Mouse (Mus musculus) liver, adult 2 months (tissue): Measurements from ENCODE around the gene Tex28. TPM values are rescaled to one million over a fixed set of nuclear protein-coding genes. Genes with fewer than 3 reads are reported as not detected.

Experiments used
- DNase-seq: peaks from one replicate; pipeline ENCODE4 v3.0.0-alpha.2; 2011; ENCODE audit warnings: low read depth, low spot score; ENCODE audit errors: extremely low read depth
- H3K27ac ChIP-seq: fragments of 200-500 bp; replicated peaks from 2 replicates; pipeline ENCODE4 v1.5.1; 2012; ENCODE audit warnings: low read depth, mild to moderate bottlenecking, control low read depth, inconsistent platforms, low read length; ENCODE audit not compliant: insufficient read depth
- H3K27me3 ChIP-seq: fragments of 200-500 bp; 2 replicates; pipeline ENCODE4 v1.6.1; 2012; ENCODE audit warnings: mild to moderate bottlenecking, moderate library complexity, low read length, inconsistent platforms; ENCODE audit not compliant: control insufficient read depth, insufficient read depth
- H3K36me3 ChIP-seq: fragments of 200-500 bp; 2 replicates; pipeline ENCODE4 v1.6.1; 2012; ENCODE audit warnings: low read length, inconsistent platforms; ENCODE audit not compliant: control insufficient read depth, insufficient read depth
- H3K4me1 ChIP-seq: fragments of 200-500 bp; 2 replicates; pipeline ENCODE4 v1.6.1; 2011; ENCODE audit warnings: low read length; ENCODE audit not compliant: control insufficient read depth, insufficient read depth
- H3K4me3 ChIP-seq: fragments of 200-500 bp; 2 replicates; pipeline ENCODE4 v1.5.1; 2011; ENCODE audit warnings: low read depth, mild to moderate bottlenecking, control low read depth, low read length, moderate library complexity; ENCODE audit not compliant: insufficient read depth
- H3K79me2 ChIP-seq: fragments of 200-500 bp; 2 replicates; pipeline ENCODE4 v1.6.1; 2012; ENCODE audit warnings: inconsistent platforms, mild to moderate bottlenecking, low read length, moderate library complexity; ENCODE audit not compliant: control insufficient read depth, insufficient read depth
- H3K9ac ChIP-seq: fragments of 200-500 bp; 2 replicates; pipeline ENCODE4 v1.6.1; 2012; ENCODE audit warnings: low read depth, mild to moderate bottlenecking, control low read depth, inconsistent platforms, low read length
- CTCF ChIP-seq: fragments of 200-500 bp; IDR thresholded peaks from 2 replicates; pipeline ENCODE4 v1.5.1; 2011; ENCODE audit warnings: low read depth, low read length, control low read depth
- POLR2A ChIP-seq: fragments of 200-500 bp; IDR thresholded peaks from 2 replicates; pipeline ENCODE4 v1.6.1; 2011; ENCODE audit warnings: low read length, control low read depth; ENCODE audit not compliant: insufficient read depth; ENCODE audit errors: extremely low read depth
- WGBS: fragments of 180-500 bp; shearing (Covaris S2); methylation state at CpG from one replicate; pipeline ENCODE4 v1.1.7; 2018; 5-methylcytosine and 5-hydroxymethylcytosine counted together
- polyA plus RNA-seq: library from polyadenylated mRNA; depleted of rRNA; stranded (reverse); fragments of >200 nt; gene quantifications from 2 replicates; pipeline ENCODE4 v1.2.3, GENCODE M21; 2012; rRNA removed
- total RNA-seq: library from RNA; depleted of rRNA; stranded (reverse); fragments of >200 nt; gene quantifications from 2 replicates; pipeline ENCODE4 v1.2.3, GENCODE M21; 2014; rRNA removed

Gene Tex28
- total and polyA plus RNA-seq, 2 experiments: not detected

DNA sequence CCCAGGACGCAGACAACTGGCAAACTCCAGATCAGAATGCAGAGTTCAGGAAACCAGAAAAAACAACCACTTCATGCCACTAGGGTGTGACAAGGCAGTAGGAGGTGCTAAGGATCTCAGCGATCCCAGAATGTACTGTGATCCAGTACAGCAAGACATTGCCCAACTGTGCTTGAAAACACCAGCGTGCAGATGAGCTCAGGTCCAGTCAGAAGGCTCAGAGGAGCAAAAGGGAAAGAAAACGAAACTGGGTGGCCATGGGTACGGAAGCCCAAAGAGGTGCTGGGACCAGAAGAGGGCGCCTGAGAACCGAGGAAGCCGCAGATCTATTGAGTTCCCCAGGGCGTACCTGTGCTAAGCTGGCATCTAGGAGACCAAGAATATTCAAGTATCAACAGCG lies 52.1 kb downstream of the Tex28 start:
- TF ChIP-seq CTCF: peak; percentile 70
- TF ChIP-seq POLR2A: no peak
- no peaks in the 10 kb centered on the region for H3K36me3 ChIP-seq
- peak; percentile 81 for DNase-seq
- peak overlapping the region; percentile 23; the same call in 1 of the 2 replicates for H3K9ac ChIP-seq
- 5% methylated on average over 10 of the region's 10 CpGs for WGBS
- no peaks in the 10 kb centered on the region for H3K27me3 ChIP-seq
- H3K4me1 ChIP-seq: no peaks in the 10 kb centered on the region
- peak overlapping the region; percentile 45; the same call in 1 of the 2 replicates for H3K4me3 ChIP-seq
- H3K27ac ChIP-seq: peak overlapping the region; percentile 56
- no peaks in the 10 kb centered on the region for H3K79me2 ChIP-seq

DNA sequence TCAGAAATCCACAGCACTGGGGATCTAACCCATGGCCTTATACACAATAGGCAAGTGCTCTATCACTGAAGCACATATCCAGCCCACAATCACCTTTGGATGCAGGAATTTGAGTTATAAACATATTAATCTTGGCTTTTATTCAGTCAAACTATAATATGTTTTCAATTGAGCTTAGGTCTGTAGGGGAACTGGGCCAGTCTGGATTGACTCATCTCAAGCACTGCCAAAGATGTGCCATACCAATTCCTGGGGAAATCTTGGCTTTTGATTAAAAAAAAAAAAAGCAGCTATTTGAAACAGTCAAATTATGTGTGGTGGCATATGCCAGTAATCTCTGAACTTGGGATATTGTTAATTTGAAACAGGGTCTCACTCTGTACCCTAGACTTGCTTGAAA lies 53.6 kb downstream of the Tex28 start:
- H3K27me3 ChIP-seq: no peaks in the 10 kb centered on the region
- no peak overlapping the region for H3K27ac ChIP-seq
- H3K4me3 ChIP-seq: no peak overlapping the region
- TF ChIP-seq POLR2A (no peak), CTCF (no peak)
- no peaks in the 10 kb centered on the region for H3K4me1 ChIP-seq
- H3K36me3 ChIP-seq: no peaks in the 10 kb centered on the region
- DNase-seq: no peak
- H3K79me2 ChIP-seq: no peaks in the 10 kb centered on the region
- H3K9ac ChIP-seq: no peak overlapping the region

DNA sequence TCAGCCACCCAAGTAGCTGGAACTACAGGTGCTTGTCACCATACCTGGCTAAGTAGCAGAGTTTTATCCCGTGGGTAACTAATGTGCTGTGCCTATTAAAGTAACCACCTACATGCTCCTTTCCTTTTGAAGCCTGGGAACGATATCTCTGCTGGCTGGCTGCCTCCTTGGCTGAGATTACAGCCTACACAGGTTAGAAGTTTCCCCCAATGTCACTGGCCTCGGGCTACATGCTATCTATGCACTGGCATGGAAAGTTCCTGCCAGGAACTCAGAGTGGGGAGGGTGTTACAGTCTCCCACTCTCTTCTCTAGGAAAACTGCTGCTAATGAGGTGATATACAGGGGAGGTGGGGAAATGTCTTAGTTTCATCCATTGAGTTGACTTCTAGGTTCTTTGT lies 58.9 kb downstream of the Tex28 start:
- no peak overlapping the region for H3K4me3 ChIP-seq
- H3K4me1 ChIP-seq: no peaks in the 10 kb centered on the region
- WGBS: 36% methylated on average over 3 of the region's 3 CpGs
- H3K27ac ChIP-seq: no peak overlapping the region
- H3K27me3 ChIP-seq: no peaks in the 10 kb centered on the region
- TF ChIP-seq CTCF: no peak
- no peaks in the 10 kb centered on the region for H3K36me3 ChIP-seq
- no peaks in the 10 kb centered on the region for H3K79me2 ChIP-seq
- no peak for DNase-seq
- no peak overlapping the region for H3K9ac ChIP-seq

DNA sequence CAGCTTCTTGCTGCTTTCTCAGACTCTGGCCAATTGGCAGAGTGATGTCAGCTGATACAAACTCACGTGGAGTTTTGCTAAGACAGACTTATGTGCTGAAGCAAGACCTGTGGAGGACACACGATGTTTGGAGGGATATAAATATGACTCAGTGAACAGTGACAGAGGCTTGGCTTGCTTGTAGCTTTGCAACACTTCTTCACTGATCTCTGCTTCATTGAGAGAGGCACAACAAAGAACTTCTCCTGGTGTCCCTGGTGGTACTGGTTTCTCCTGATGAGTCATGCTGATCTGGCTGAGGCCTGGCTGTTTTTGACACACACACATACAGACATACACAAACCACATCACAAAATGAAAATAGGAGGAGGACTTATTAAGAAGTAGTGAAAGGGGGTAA lies 61.7 kb downstream of the Tex28 start:
- no peak for DNase-seq
- Histone ChIP-seq H3K4me1 (no peaks in the 10 kb centered on the region), H3K27me3 (no peaks in the 10 kb centered on the region), H3K79me2 (no peaks in the 10 kb centered on the region), H3K27ac (no peak overlapping the region), H3K36me3 (no peaks in the 10 kb centered on the region), H3K4me3 (no peak overlapping the region), H3K9ac (no peak overlapping the region)
- TF ChIP-seq CTCF (no peak), POLR2A (no peak)
- WGBS: 61% methylated on average over 2 of the region's 2 CpGs

DNA sequence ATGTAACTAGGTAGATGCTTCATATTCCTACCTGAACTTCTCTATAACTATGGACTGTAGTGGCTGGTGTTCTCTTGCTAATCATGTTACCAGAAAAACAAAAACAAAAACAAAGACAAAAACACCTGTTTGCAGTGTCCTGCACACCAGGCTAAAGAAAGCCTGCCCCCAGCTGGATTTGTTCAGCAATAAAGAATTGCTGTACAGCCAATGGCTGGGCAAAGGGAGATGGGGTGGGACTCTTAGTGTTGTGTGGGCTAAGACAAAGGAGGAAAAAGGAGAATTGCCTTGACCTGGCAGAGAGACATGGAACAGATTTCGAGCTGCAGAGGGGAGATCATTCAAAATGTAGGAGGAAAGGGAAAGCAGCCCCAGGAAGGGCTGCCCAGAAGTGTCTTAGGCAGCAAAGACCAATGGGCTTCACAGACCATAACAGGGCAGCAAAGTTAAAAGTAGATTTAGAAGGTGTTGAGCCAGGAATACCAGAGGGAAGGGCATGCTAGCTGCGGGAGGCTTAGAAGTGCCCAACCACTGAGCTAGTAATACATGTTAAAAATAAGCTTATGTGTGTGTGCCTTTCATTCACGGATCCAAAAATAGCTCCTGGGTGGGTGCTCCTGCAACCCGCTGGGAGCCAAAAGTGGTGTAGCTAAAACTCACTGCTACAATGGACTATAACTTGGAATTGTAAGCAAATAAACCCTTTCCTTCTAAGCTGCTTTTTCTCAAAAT lies 64.0 kb downstream of the Tex28 start:
- Histone ChIP-seq H3K4me1 (no peaks in the 10 kb centered on the region), H3K4me3 (no peak overlapping the region), H3K27ac (no peak overlapping the region), H3K27me3 (no peaks in the 10 kb centered on the region), H3K36me3 (no peaks in the 10 kb centered on the region), H3K79me2 (no peaks in the 10 kb centered on the region), H3K9ac (no peak overlapping the region)
- no peak for DNase-seq
- TF ChIP-seq POLR2A: no peak
- no peak for TF ChIP-seq CTCF
- 61% methylated on average over 4 of the region's 4 CpGs for WGBS

Other genes starting within 250 kb of the Tex28 start
- gene Arhgap4, start 246.0 kb downstream of the Tex28 start, total RNA-seq: 3.4 and 3.6 TPM in 2 replicates
- gene Arhgap4, start 246.0 kb downstream of the Tex28 start, polyA plus RNA-seq: 4.8 and 8.6 TPM in 2 replicates
- gene Naa10, start 245.9 kb downstream of the Tex28 start, total RNA-seq: 44.6 and 46.8 TPM in 2 replicates
- gene Naa10, start 245.9 kb downstream of the Tex28 start, polyA plus RNA-seq: 51.7 and 55.9 TPM in 2 replicates
- gene Renbp, start 237.0 kb downstream of the Tex28 start, total RNA-seq: 4.1 and 8.5 TPM in 2 replicates
- 2.1 and 2.9 TPM in 2 replicates for gene Renbp, start 237.0 kb downstream of the Tex28 start, polyA plus RNA-seq
- 8.9 and 13.6 TPM in 2 replicates for gene Hcfc1, start 201.5 kb downstream of the Tex28 start, total RNA-seq
- gene Hcfc1, start 201.5 kb downstream of the Tex28 start, polyA plus RNA-seq: 16.5 and 21.6 TPM in 2 replicates
- gene Irak1, start 143.9 kb downstream of the Tex28 start, total RNA-seq: 17.0 and 26.4 TPM in 2 replicates
- 84.7 and 86.7 TPM in 2 replicates for gene Irak1, start 143.9 kb downstream of the Tex28 start, polyA plus RNA-seq
- gene Opn1mw, start 40.4 kb downstream of the Tex28 start, total RNA-seq: not detected in 2 replicates
- not detected in 2 replicates for gene Opn1mw, start 40.4 kb downstream of the Tex28 start, polyA plus RNA-seq
- 5.4 and 5.8 TPM in 2 replicates for gene Mecp2, start 32.5 kb downstream of the Tex28 start, total RNA-seq
- 1.9 and 2.0 TPM in 2 replicates for gene Mecp2, start 32.5 kb downstream of the Tex28 start, polyA plus RNA-seq
- under 0.01 TPM in 1 of 2 replicates, not detected in the other for gene Tktl1, start 9.4 kb upstream of the Tex28 start, total RNA-seq
- gene Tktl1, start 9.4 kb upstream of the Tex28 start, polyA plus RNA-seq: not detected in 2 replicates
- gene Flna, start 82.0 kb upstream of the Tex28 start, total RNA-seq: 34.8 and 47.3 TPM in 2 replicates
- gene Flna, start 82.0 kb upstream of the Tex28 start, polyA plus RNA-seq: 14.9 and 24.4 TPM in 2 replicates
- gene Emd, start 86.8 kb upstream of the Tex28 start, total RNA-seq: 10.2 and 10.3 TPM in 2 replicates
- gene Emd, start 86.8 kb upstream of the Tex28 start, polyA plus RNA-seq: 32.4 and 38.8 TPM in 2 replicates
- 1,181 and 1,274 TPM in 2 replicates for gene Rpl10, start 103.0 kb upstream of the Tex28 start, total RNA-seq
- 968 and 1,030 TPM in 2 replicates for gene Rpl10, start 103.0 kb upstream of the Tex28 start, polyA plus RNA-seq
- gene Taz, start 114.1 kb upstream of the Tex28 start, total RNA-seq: 29.7 and 37.2 TPM in 2 replicates
- 48.8 and 53.9 TPM in 2 replicates for gene Taz, start 114.1 kb upstream of the Tex28 start, polyA plus RNA-seq
- gene Dnase1l1, start 114.5 kb upstream of the Tex28 start, total RNA-seq: 3.5 and 6.1 TPM in 2 replicates
- 4.9 and 5.5 TPM in 2 replicates for gene Dnase1l1, start 114.5 kb upstream of the Tex28 start, polyA plus RNA-seq
- gene Atp6ap1, start 129.3 kb upstream of the Tex28 start, total RNA-seq: 53.1 and 67.8 TPM in 2 replicates
- gene Atp6ap1, start 129.3 kb upstream of the Tex28 start, polyA plus RNA-seq: 150 and 152 TPM in 2 replicates
- 54.7 and 55.5 TPM in 2 replicates for gene Gdi1, start 137.2 kb upstream of the Tex28 start, total RNA-seq
- gene Gdi1, start 137.2 kb upstream of the Tex28 start, polyA plus RNA-seq: 43.6 and 72.5 TPM in 2 replicates
- gene Fam50a, start 145.2 kb upstream of the Tex28 start, total RNA-seq: 8.1 and 10.3 TPM in 2 replicates
- 6.3 and 7.3 TPM in 2 replicates for gene Fam50a, start 145.2 kb upstream of the Tex28 start, polyA plus RNA-seq
- gene Plxna3, start 161.2 kb upstream of the Tex28 start, total RNA-seq: 0.34 and 0.46 TPM in 2 replicates
- gene Plxna3, start 161.2 kb upstream of the Tex28 start, polyA plus RNA-seq: 0.95 and 1.8 TPM in 2 replicates
- 28.7 and 32.2 TPM in 2 replicates for gene Lage3, start 185.8 kb upstream of the Tex28 start, total RNA-seq
- 35.3 and 38.2 TPM in 2 replicates for gene Lage3, start 185.8 kb upstream of the Tex28 start, polyA plus RNA-seq
- gene Ubl4a, start 205.4 kb upstream of the Tex28 start, total RNA-seq: 14.0 and 17.0 TPM in 2 replicates
- 29.2 and 33.6 TPM in 2 replicates for gene Ubl4a, start 205.4 kb upstream of the Tex28 start, polyA plus RNA-seq
- gene Slc10a3, start 205.5 kb upstream of the Tex28 start, total RNA-seq: 2.8 and 3.2 TPM in 2 replicates
- gene Slc10a3, start 205.5 kb upstream of the Tex28 start, polyA plus RNA-seq: 6.3 and 8.4 TPM in 2 replicates
- gene Fam3a, start 225.4 kb upstream of the Tex28 start, total RNA-seq: 5.8 and 8.1 TPM in 2 replicates
- gene Fam3a, start 225.4 kb upstream of the Tex28 start, polyA plus RNA-seq: 22.7 and 24.1 TPM in 2 replicates
- gene Ikbkg, start 225.5 kb upstream of the Tex28 start, total RNA-seq: 50.5 and 68.5 TPM in 2 replicates
- gene Ikbkg, start 225.5 kb upstream of the Tex28 start, polyA plus RNA-seq: 24.3 and 32.8 TPM in 2 replicates